Mouse (Mus musculus) thymus, postnatal 0 days (tissue): ENCODE data around the gene Ube2d3. TPM values are rescaled to one million over a fixed set of nuclear protein-coding genes. Genes with fewer than 3 reads are reported as not detected.
"Not testable (repeated sequence)": the region's sequence is repeated elsewhere in the genome, so short reads cannot be mapped to it uniquely, and the experiment has no call there.

Experiments
- DNase-seq: peaks from one replicate; pipeline ENCODE4 v3.0.0-alpha.2; 2015; ENCODE audit warnings: low spot score
- polyA plus RNA-seq: library from polyadenylated mRNA; unstranded; fragments of >200 nt; fragmentation: Nextera tagmentation; extraction: Ambion mirVana; gene quantifications from 2 replicates; pipeline ENCODE4 v1.2.1, GENCODE M21; 2015

The Ube2d3 gene
- polyA plus RNA-seq, 1 experiment from 2014 or later = 616 TPM

GRCm38 (mm10) chr3:135436901-135437616 lies 890 bp upstream of the Ube2d3 start:
- no peak for DNase-seq

- DNase-seq = peak; percentile 94
Measured at GRCm38 (mm10) chr3:135438531-135438912, 573 bp downstream of the Ube2d3 start.

- DNase-seq = peak; percentile 87
Measured at GRCm38 (mm10) chr3:135438913-135439531, 1.1 kb downstream of the Ube2d3 start.

- DNase-seq = peak; percentile 19
Measured at GRCm38 (mm10) chr3:135439651-135440050, 1.7 kb downstream of the Ube2d3 start.

- DNase-seq = peak; percentile 73
Measured at GRCm38 (mm10) chr3:135440221-135440620, 2.3 kb downstream of the Ube2d3 start.

- DNase-seq = no peak
Measured at GRCm38 (mm10) chr3:135440621-135441020, 2.7 kb downstream of the Ube2d3 start.

- DNase-seq = no peak
Measured at GRCm38 (mm10) chr3:135444930-135445329, 7.0 kb downstream of the Ube2d3 start.

GRCm38 (mm10) chr3:135458981-135459380 lies 21.0 kb downstream of the Ube2d3 start:
- DNase-seq = no peak

GRCm38 (mm10) chr3:135468402-135468801 lies 30.5 kb downstream of the Ube2d3 start:
- DNase-seq = no peak

- DNase-seq = no peak
Measured at GRCm38 (mm10) chr3:135469146-135469545, 31.2 kb downstream of the Ube2d3 start.

GRCm38 (mm10) chr3:135469974-135470373 lies 32.0 kb downstream of the Ube2d3 start:
- DNase-seq = no peak

- DNase-seq = no peak
Measured at GRCm38 (mm10) chr3:135470823-135471222, 32.9 kb downstream of the Ube2d3 start.

- DNase-seq = no peak
Measured at GRCm38 (mm10) chr3:135475025-135475424, 37.1 kb downstream of the Ube2d3 start.

- no peak for DNase-seq
Measured at GRCm38 (mm10) chr3:135476286-135476685, 38.3 kb downstream of the Ube2d3 start.

GRCm38 (mm10) chr3:135476977-135477376 lies 39.0 kb downstream of the Ube2d3 start:
- DNase-seq = no peak

- DNase-seq = not testable (repeated sequence)
Measured at GRCm38 (mm10) chr3:135479090-135479489, 41.1 kb downstream of the Ube2d3 start.

GRCm38 (mm10) chr3:135480767-135481166 lies 42.8 kb downstream of the Ube2d3 start:
- DNase-seq = no peak

GRCm38 (mm10) chr3:135481608-135482007 lies 43.7 kb downstream of the Ube2d3 start:
- DNase-seq = no peak

- not testable (repeated sequence) for DNase-seq
Measured at GRCm38 (mm10) chr3:135484650-135485049, 46.7 kb downstream of the Ube2d3 start.

- DNase-seq = peak; percentile 55
Measured at GRCm38 (mm10) chr3:135485128-135485899, 47.4 kb downstream of the Ube2d3 start, which contains the start of gene Manba. Manba (plus strand) TSS chr3:135485611.

- peak; percentile 30 for DNase-seq
Measured at GRCm38 (mm10) chr3:135485900-135486241, 47.9 kb downstream of the Ube2d3 start.

- DNase-seq = no peak
Measured at GRCm38 (mm10) chr3:135486351-135486750, 48.4 kb downstream of the Ube2d3 start.
